Mouse (Mus musculus) midbrain, postnatal 0 days (tissue): ENCODE measurements around the gene Olfr1370. TPM values are rescaled to one million over a fixed set of nuclear protein-coding genes. Genes with fewer than 3 reads are reported as not detected.

Experiments
- ATAC-seq: fragments of 200-750 bp; cut with Nextera tagmentation; 2 replicates; pipeline ENCODE4 v1.8.0; 2017; ENCODE audit warnings: moderate number of reproducible peaks, mild to moderate bottlenecking, moderate TSS enrichment, moderate library complexity; ENCODE audit not compliant: low FRiP score
- DNase-seq: peaks from one replicate; pipeline ENCODE4 v3.0.0-alpha.2; 2015; ENCODE audit warnings: low spot score
- H3K27ac ChIP-seq: fragments of 300-500 bp; sonication (generic); 2 replicates; pipeline ENCODE4 v1.5.1; 2014; ENCODE audit warnings: low read depth, mild to moderate bottlenecking, low read length, mixed read lengths
- H3K27me3 ChIP-seq: fragments of 300-500 bp; sonication (generic); 2 replicates; pipeline ENCODE4 v1.6.1; 2014; ENCODE audit warnings: low read length, control low read depth, mixed read lengths; ENCODE audit not compliant: insufficient read depth
- H3K36me3 ChIP-seq: fragments of 300-500 bp; sonication (generic); 2 replicates; pipeline ENCODE4 v1.6.1; 2014; ENCODE audit warnings: low read length, control low read depth, mixed read lengths; ENCODE audit not compliant: insufficient read depth
- H3K4me1 ChIP-seq: fragments of 300-500 bp; sonication (generic); 2 replicates; pipeline ENCODE4 v1.6.1; 2014; ENCODE audit warnings: mild to moderate bottlenecking, control low read depth, antibody characterized with exemption, low read length, mixed read lengths; ENCODE audit not compliant: insufficient read depth
- H3K4me2 ChIP-seq: fragments of 300-500 bp; sonication (generic); 2 replicates; pipeline ENCODE4 v1.6.1; 2014; ENCODE audit warnings: low read depth, mild to moderate bottlenecking, low read length, mixed read lengths; ENCODE audit not compliant: poor library complexity, severe bottlenecking
- H3K4me3 ChIP-seq: fragments of 300-500 bp; sonication (generic); 2 replicates; pipeline ENCODE4 v1.5.1; 2014; ENCODE audit warnings: low read depth, mild to moderate bottlenecking, low read length, moderate library complexity
- H3K9ac ChIP-seq: fragments of 300-500 bp; sonication (generic); replicated peaks from 2 replicates; pipeline ENCODE4 v1.6.1; 2014; ENCODE audit warnings: mild to moderate bottlenecking, low read length, moderate library complexity, mixed read lengths; ENCODE audit not compliant: poor library complexity, severe bottlenecking
- H3K9me3 ChIP-seq: fragments of 300-500 bp; sonication (generic); 2 replicates; pipeline ENCODE4 v1.6.1; 2016; ENCODE audit warnings: low read length, control low read depth
- CTCF ChIP-seq: IDR thresholded peaks from 2 replicates; pipeline ENCODE4 v1.5.1; 2016; ENCODE audit warnings: antibody characterized with exemption, mild to moderate bottlenecking
- WGBS: fragments of 180-500 bp; shearing (Covaris S2); extraction: QIAGEN DNeasy Blood & Tissue Kit; methylation state at CpG from one replicate; pipeline ENCODE4 v1.1.7; 2014; 5-methylcytosine and 5-hydroxymethylcytosine counted together
- polyA plus RNA-seq: library from polyadenylated mRNA; unstranded; fragments of >200 nt; fragmentation: Nextera tagmentation; extraction: Ambion mirVana; gene quantifications from 2 replicates; pipeline ENCODE4 v1.2.1, GENCODE M21; 2015
- total RNA-seq: library from RNA; depleted of rRNA; stranded (reverse); fragments of >200 nt; gene quantifications from 2 replicates; pipeline ENCODE4 v1.2.3, GENCODE M21; 2014; rRNA removed

Olfr1370 gene
- total and polyA plus RNA-seq, 2 experiments from 2014 or later = not detected

- H3K4me3 ChIP-seq = no peak overlapping the region
- no peak overlapping the region for H3K4me2 ChIP-seq
- no peaks in the 10 kb centered on the region for H3K4me1 ChIP-seq
- H3K27me3 ChIP-seq = no peaks in the 10 kb centered on the region
- H3K9me3 ChIP-seq = no peaks in the 10 kb centered on the region
- WGBS = 88% methylated on average over 5 of the region's 5 CpGs
- ATAC-seq = no peak
- no peak overlapping the region for H3K27ac ChIP-seq
- no peaks in the 10 kb centered on the region for H3K36me3 ChIP-seq
- DNase-seq = no peak
- H3K9ac ChIP-seq = no peak overlapping the region
- no peak for TF ChIP-seq CTCF
Observed at GRCm38 (mm10) chr13:21024831-21025230, 49.9 kb downstream of the Olfr1370 start.

Other genes starting within 250 kb of the Olfr1370 start
- not detected in 2 replicates for gene Olfr1369-ps1, start 36.5 kb upstream of the Olfr1370 start, total RNA-seq
- 0.10 TPM in 1 of 2 replicates, not detected in the other for gene Olfr1369-ps1, start 36.5 kb upstream of the Olfr1370 start, polyA plus RNA-seq
- not detected in 2 replicates for gene Olfr263, start 54.7 kb upstream of the Olfr1370 start, total RNA-seq
- gene Olfr263, start 54.7 kb upstream of the Olfr1370 start, polyA plus RNA-seq = not detected in 2 replicates
- not detected in 2 replicates for gene Olfr1368, start 70.9 kb upstream of the Olfr1370 start, total RNA-seq
- gene Olfr1368, start 70.9 kb upstream of the Olfr1370 start, polyA plus RNA-seq = not detected in 2 replicates
- 74.5 and 76.2 TPM in 2 replicates for gene Trim27, start 104.5 kb upstream of the Olfr1370 start, total RNA-seq
- gene Trim27, start 104.5 kb upstream of the Olfr1370 start, polyA plus RNA-seq = 64.2 and 65.0 TPM in 2 replicates
- gene Gpx5, start 217.8 kb upstream of the Olfr1370 start, total RNA-seq = not detected in 2 replicates
- not detected in 2 replicates for gene Gpx5, start 217.8 kb upstream of the Olfr1370 start, polyA plus RNA-seq
- gene Gpx6, start 237.2 kb upstream of the Olfr1370 start, total RNA-seq = not detected in 2 replicates
- gene Gpx6, start 237.2 kb upstream of the Olfr1370 start, polyA plus RNA-seq = 0.26 and 0.58 TPM in 2 replicates